Mouse (Mus musculus) bone marrow macrophage, adult 2 months (primary cell): Measurements from ENCODE around the gene Cetn2.

ENCODE experiments used
- CTCF ChIP-seq: IDR thresholded peaks from 2 replicates; pipeline ENCODE4 v1.5.1; 2012; ENCODE audit warnings: low read depth, mild to moderate bottlenecking, low read length, moderate library complexity
- POLR2A ChIP-seq: IDR thresholded peaks from 2 replicates; pipeline ENCODE4 v1.6.1; 2012; ENCODE audit warnings: mild to moderate bottlenecking, low read depth, low read length, borderline replicate concordance

- TF ChIP-seq CTCF = no peak
- no peak for TF ChIP-seq POLR2A
These were observed 10.4 kb downstream of the Cetn2 start for GRCm38 (mm10) chrX:72907619-72908403.
